Mouse (Mus musculus) ES-CJ7 (cell line): Measurements from ENCODE around the gene Epha6.
A peak's percentile ranks its signal among the peaks of the same experiment; 100 is the strongest.
"Not testable (repeated sequence)": the region's sequence is repeated elsewhere in the genome, so short reads cannot be mapped to it uniquely, and the experiment has no call there.

ENCODE experiments used
- DNase-seq: peaks from one replicate; pipeline ENCODE4 v3.0.0; 2011; ENCODE audit warnings: low read depth, low spot score

The Epha6 gene

DNA sequence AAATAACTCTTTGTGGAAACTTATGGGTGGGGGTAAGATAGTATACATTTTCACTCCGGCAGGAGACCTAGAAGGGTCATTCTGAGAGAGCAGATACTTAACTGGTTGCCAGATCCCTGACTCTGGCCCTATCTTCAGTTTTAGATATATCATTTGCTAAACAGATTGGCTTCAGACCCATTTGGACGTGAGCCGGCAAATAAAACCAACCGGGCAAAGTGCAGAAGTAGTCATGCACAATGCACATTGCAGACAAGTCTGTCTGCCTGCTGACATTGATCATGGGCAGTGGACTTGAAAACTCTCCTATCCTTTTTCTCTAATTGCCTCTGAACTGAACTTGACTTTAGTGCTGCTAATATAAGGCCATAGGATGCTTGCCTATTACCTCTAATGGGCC, 681.6 kb downstream of the Epha6 start:
- DNase-seq, result no peak

- no peak for DNase-seq
These were observed 725.3 kb downstream of the Epha6 start for GRCm38 (mm10) chr16:59880073-59880472.

DNA sequence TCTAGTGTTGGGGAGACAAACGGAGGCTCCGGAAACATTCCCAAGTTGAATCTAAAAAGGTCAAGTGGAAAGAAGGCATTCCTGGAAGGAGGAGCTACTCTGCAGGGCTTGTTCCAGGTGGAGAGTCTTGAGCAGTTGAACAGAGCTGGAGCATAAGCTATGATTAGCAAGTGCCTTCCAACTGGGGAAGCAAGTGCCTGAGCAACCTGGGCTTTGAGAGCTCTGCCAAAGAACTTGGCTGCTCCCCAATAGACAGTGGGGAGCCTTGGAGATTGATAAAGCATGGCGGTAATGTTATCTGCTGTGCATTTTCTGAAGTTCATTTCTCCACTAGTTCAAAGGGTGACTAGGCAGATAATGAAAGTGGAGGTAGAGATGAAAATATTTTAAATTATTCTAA, 733.5 kb downstream of the Epha6 start:
- DNase-seq, result no peak

DNA sequence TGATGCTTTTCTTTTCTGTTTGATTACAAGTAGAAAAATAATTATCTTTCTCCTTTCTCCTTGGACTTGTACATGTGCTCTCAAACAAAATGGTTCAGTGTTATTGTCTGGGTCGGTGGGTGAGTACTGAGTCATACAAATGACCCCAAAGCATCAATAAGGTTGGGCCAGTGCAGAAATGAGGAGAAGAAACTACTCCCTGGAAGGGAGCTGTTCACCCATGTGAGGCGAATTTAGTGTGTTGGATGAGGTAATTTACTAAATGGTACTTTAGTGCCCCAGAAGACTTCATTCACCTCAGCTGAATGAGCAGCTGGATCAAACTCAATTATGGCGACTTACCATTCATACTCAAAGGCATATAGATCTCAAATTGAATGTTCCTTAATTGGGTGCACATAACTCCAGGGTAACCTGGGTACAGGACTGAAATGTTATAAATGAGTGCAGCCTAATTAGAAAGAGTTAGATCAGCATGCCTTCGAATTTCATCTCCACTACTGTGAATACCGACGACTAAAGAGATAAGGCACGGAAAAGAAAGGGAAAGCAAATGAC, 751.1 kb downstream of the Epha6 start:
- DNase-seq, result no peak

- DNase-seq, result no peak
These were observed 752.6 kb downstream of the Epha6 start for GRCm38 (mm10) chr16:59852689-59853088.

GRCm38 (mm10) chr16:59846574-59846973, 758.8 kb downstream of the Epha6 start:
- peak; percentile 53 for DNase-seq

DNA sequence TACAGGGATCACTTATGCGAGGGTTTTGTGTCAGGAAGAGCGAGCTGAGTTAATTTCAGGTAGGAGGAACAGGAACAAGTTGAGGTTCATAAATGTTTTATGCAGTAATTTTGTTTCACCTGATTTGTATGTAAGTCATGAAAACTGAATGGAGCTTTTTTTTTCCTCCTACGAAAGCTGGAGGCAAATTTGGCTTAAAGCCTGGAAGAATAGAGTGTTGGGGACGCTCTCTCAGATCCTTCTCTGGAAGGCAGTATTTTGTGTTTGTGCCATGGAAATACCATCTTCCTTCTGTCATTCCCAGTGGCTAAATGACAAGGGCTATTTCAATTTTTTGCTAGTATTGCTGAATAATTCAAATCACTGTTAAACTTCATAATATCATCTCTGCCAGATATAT, 768.6 kb downstream of the Epha6 start:
- no peak for DNase-seq

DNA sequence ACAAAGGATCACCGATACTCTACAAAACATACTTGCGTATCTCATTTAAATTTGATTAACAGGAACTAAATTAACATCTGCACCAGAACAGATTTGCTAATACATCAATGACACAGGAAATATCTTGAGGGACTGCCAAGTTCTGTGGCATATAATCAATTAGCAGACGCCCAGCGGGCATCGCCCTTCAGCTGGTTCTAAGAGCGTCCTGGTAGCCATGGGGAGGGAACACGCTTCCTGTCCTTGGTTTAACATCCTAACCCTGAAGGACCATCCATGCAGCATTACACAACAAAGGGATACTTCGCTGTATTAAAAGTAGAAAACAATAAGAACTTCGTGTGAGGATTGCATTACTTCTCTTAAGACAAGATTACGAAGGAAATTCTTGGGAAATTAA, 769.0 kb downstream of the Epha6 start:
- DNase-seq, result no peak

DNA sequence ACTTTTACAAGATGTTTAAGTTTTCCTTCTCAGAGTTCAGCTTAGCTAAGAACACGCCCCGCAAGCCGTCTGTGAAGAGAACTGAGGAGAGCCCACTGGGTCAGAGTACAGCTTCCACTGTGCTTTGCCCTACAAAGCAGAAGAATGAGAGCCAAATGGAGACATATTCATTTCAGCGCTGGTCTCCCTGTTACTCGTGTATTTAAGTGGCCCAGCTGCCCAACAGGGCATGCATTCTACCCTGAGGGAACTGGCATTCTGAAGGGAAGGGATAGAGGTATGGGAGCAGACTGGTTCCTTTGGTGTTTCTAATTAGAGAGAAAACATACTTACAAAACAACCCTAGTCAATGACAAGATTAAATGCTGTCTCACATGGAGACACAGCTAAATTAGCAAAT, 772.9 kb downstream of the Epha6 start:
- no peak for DNase-seq

- DNase-seq, result no peak
These were observed 775.7 kb downstream of the Epha6 start for GRCm38 (mm10) chr16:59829655-59830054.

DNA sequence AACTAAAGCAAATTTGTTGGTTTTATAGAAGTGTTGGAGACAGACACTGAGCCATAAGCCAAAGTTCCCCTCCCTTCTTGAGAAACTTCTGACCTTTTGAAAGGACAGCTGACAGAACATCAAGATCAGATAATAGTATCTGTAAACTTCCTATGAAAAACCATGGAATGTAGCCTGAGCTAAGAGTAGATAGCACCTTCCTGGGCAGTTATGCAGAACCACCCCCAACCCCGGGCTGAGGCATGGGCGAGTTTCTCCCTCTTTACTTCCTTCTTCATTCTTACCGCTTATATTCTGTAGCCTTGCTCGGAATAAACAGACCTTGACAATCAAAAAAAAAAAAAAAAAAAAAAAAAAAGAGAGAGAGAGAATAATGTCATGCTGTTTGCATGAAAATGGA, 805.5 kb downstream of the Epha6 start:
- DNase-seq, result not testable (repeated sequence)

DNA sequence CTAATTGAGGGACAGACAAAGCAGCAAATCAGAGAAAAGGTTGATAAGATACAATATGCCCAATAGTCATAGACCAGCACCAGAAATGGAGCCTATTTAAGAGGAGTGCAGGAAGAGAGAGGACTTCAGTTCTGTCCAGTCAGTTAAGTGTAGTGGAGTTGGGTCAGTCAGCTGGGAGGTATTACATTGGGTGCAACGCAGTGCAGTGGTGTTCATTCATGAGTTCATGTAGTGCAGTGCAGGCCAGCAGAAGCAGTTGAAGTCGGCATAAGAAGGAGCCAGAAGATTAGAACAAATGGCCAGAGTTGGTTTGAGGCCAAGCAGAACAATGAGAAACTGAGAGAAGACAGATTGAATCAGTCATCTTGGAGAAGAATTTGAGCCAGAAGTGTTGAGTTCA, 833.0 kb downstream of the Epha6 start:
- DNase-seq, result no peak

- no peak for DNase-seq
These were observed 834.9 kb downstream of the Epha6 start for GRCm38 (mm10) chr16:59770421-59770820.

DNA sequence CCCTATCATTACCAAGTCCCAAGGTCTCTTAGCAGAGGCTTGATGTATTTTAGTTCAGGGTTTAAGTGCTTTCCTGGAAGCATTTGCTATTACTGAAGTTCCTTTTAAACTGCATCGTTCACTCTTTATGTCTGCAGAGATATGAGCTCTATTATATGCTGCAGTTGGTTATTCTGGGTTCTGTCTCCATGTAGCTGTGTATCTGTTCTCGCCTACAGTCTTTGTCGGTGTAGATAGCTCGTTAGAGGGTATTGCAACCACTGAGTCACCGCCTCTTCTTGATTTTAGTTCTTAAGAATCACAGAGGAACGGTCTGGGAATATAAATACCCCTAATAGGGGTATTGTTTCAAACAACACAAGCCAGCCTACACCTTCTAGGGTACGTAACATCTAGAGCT, 835.4 kb downstream of the Epha6 start:
- no peak for DNase-seq

DNA sequence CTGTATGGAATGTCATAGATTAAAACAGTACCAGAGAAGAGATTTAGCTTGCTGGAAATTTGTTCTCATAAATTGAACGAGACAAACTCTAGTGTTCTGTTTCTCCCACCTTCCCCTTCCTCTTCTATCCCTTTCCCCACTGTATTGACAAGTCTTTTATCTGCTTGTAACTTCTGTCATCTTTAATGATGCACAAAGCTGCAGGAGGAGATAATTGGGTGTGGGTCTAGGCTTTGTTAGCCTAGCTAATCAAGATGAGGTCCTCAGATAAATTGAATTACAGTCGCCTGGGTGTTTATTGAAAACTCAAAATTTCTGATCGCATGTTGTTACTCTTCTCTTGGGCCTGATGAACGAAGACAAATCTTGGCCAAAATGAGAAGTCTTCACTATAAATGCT, 844.5 kb downstream of the Epha6 start:
- no peak for DNase-seq

DNA sequence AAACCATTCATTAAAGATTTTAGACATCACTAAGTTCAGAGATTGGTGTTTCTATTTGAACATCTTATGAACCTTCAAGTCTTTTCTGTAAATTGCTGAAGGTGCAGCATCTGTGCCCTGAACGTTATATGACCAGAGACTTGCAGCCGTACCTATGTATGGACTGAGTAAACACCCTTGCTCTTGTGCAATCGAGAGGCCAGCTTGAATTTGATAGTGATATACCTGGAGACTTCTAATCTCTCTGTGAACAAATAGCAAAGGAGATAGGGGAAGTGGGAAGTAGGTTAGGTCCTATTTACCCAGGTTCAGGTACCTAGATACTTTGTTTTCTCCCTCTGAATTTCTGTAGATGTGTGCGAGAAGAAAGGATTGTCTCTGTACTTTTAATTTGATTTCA, 854.4 kb downstream of the Epha6 start:
- DNase-seq, result no peak

DNA sequence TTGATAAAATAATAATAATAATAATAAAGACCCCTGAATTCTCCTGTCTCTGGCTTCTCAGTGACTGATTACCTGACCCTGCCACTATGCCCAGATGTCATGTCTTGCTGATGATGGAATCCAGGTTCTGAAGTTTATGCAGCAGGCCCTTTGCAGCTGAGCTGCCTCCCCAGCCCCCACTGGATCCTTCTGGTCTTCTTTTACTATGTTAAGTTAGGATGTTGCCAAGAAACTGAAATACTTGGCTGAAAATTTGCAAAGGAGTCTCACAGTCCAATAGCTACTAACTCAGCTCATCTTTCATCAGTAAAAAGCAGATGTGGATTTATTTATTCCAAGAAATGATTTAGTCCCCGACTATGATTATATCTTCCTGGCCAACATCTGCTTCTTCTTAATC, 861.7 kb downstream of the Epha6 start:
- DNase-seq, result no peak

- DNase-seq, result no peak
These were observed 889.8 kb downstream of the Epha6 start for GRCm38 (mm10) chr16:59715524-59715923.

GRCm38 (mm10) chr16:59693230-59693629, 912.1 kb downstream of the Epha6 start:
- DNase-seq, result no peak

- no peak for DNase-seq
These were observed 916.2 kb downstream of the Epha6 start for GRCm38 (mm10) chr16:59689120-59689519.

DNA sequence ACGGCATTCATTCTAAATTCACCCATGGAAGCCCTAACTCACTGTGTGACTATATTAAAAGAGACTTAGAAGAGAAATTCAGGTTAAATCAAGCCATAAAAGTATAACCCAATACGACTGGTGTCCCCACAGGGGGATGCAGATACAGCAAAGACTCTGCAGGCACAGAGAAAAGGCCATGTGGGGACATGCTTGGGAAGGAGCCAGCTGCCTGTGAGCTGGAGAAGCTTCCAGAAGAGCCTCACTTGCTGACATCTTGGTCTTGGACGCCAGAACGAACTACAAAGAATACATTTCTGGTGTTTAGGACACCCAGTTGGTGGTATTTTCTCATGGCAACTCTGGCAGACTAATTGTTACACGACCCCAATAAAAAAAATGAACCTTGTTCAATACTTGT, 920.2 kb downstream of the Epha6 start:
- no peak for DNase-seq

GRCm38 (mm10) chr16:59683434-59683833, 921.9 kb downstream of the Epha6 start:
- peak; percentile 58 for DNase-seq

GRCm38 (mm10) chr16:59682216-59682891, 923.0 kb downstream of the Epha6 start:
- no peak for DNase-seq

- DNase-seq, result peak; percentile 23
These were observed 938.4 kb downstream of the Epha6 start for GRCm38 (mm10) chr16:59666938-59667337.
